Mouse (Mus musculus) hindbrain, embryonic 16.5 days (tissue): ENCODE data around the gene Gabra2. TPM values are rescaled to one million over a fixed set of nuclear protein-coding genes. Genes with fewer than 3 reads are reported as not detected.

Source experiments
- ATAC-seq: fragments of 200-750 bp; cut with Nextera tagmentation; 2 replicates; pipeline ENCODE4 v1.8.0; 2017; ENCODE audit warnings: moderate TSS enrichment, moderate library complexity
- H3K27ac ChIP-seq: fragments of 300-500 bp; sonication (generic); 2 replicates; pipeline ENCODE4 v1.5.1; 2014; ENCODE audit warnings: low read depth, mild to moderate bottlenecking, control low read depth, low read length, moderate library complexity
- H3K27me3 ChIP-seq: fragments of 300-500 bp; sonication (generic); replicated peaks from 2 replicates; pipeline ENCODE4 v1.6.1; 2014; ENCODE audit warnings: low read length; ENCODE audit not compliant: control insufficient read depth, insufficient read depth
- H3K36me3 ChIP-seq: fragments of 300-500 bp; sonication (generic); 2 replicates; pipeline ENCODE4 v1.6.1; 2014; ENCODE audit warnings: mild to moderate bottlenecking, low read length, moderate library complexity, mixed read lengths; ENCODE audit not compliant: control insufficient read depth, insufficient read depth
- H3K4me1 ChIP-seq: fragments of 300-500 bp; sonication (generic); 2 replicates; pipeline ENCODE4 v1.6.1; 2014; ENCODE audit warnings: low read depth, low read length; ENCODE audit not compliant: control insufficient read depth, insufficient read depth
- H3K4me2 ChIP-seq: fragments of 300-500 bp; sonication (generic); 2 replicates; pipeline ENCODE4 v1.6.1; 2014; ENCODE audit warnings: mild to moderate bottlenecking, low read length, control low read depth, moderate library complexity
- H3K4me3 ChIP-seq: fragments of 300-500 bp; sonication (generic); 2 replicates; pipeline ENCODE4 v1.5.1; 2014; ENCODE audit warnings: mild to moderate bottlenecking, low read length, control low read depth, moderate library complexity
- H3K9ac ChIP-seq: fragments of 300-500 bp; sonication (generic); 2 replicates; pipeline ENCODE4 v1.6.1; 2014; ENCODE audit warnings: low read depth, mild to moderate bottlenecking, control low read depth, low read length, moderate library complexity
- H3K9me3 ChIP-seq: fragments of 300-500 bp; sonication (generic); 2 replicates; pipeline ENCODE4 v1.6.1; 2014; ENCODE audit warnings: mild to moderate bottlenecking, low read length, moderate library complexity; ENCODE audit not compliant: control insufficient read depth
- WGBS: fragments of 180-500 bp; shearing (Covaris S2); extraction: QIAGEN DNeasy Blood & Tissue Kit; methylation state at CpG from one replicate; pipeline ENCODE4 v1.1.7; 2014; 5-methylcytosine and 5-hydroxymethylcytosine counted together
- polyA plus RNA-seq: library from polyadenylated mRNA; unstranded; fragments of >200 nt; fragmentation: Nextera tagmentation; extraction: Ambion mirVana; gene quantifications from 2 replicates; pipeline ENCODE4 v1.2.1, GENCODE M21; 2015

Gene Gabra2
- polyA plus RNA-seq, result 52.8 and 62.9 TPM in 2 replicates

DNA sequence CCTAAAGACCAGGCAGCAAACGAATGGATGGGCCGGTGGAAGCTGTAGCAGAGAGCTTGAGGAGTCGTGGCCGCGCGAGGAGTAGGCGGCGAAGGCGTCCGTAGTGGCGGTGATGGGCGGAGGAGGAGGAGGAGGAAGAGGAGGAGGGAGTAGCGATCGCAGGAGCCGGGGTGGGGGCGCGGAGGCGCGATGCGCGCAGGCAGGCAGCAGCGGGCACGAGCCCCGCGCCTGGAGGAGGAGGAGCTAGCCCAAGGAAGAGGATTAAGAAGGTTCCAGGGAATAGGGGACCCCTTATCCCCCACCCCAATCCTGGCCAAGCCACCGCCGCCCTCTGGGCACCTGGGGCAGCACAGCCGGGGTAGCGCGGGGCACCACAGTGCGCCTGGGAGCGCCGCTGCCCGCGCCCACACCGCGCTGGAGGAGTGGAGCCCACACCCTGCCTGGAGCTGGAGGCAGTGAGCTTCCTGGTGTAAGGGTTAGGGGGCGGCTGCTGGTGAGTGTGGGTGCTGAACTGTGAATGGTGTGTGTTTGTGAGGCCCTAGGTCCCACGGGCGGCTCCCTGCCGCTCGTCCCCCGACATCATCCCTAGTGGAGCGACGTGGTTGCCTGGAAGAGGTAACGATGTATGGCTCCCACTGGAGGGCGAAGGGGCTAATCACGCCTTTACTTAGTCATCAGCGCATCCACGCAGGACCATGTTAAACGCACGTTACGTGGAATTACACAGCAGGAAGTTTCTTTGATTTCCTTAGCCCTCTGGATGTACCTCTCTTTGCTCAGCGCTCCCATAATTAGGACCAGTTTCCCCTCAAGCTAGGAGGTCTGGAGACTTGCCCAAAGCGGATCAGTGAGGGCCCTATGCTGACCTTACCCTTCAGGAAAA lies at the start of gene Gabra2:
Gabra2 (minus strand) TSS at position 125 of the 883 bp plus-strand sequence.
- Histone ChIP-seq H3K36me3 (no peaks in the 10 kb centered on the region), H3K9me3 (no peaks in the 10 kb centered on the region), H3K27ac (peak within 1 kb of the TSS; percentile 93), H3K4me3 (peak within 1 kb of the TSS; percentile 78), H3K4me1 (peaks cover 4% of the 10 kb centered on the region; the same call in 1 of the 2 replicates), H3K4me2 (peak within 1 kb of the TSS; percentile 79), H3K9ac (peak within 1 kb of the TSS; percentile 97), H3K27me3 (no peaks in the 10 kb centered on the region)
- peak; percentile 92 for ATAC-seq
- under 1% methylated on average over 54 of the region's 55 CpGs for WGBS

DNA sequence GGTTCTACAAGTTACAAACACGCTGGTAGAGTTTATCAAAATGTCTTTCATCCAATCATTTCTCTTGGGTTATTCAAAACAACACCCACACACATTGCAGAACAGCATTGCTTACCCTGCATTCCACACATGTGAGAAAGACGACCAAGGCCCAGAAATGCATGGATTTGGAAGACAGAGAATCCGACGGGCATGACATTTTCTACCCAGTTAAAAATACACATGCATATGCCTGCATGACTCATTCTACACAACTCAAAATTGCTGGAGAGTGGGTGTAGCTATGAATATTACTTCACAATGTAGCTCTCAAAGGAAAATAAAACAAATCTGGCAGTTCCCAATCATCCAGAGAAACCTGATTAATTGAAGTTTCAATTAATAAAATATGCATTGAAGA lies 41.0 kb upstream of the Gabra2 start:
- no peak for ATAC-seq
- 78% methylated on average over 4 of the region's 4 CpGs for WGBS
- Histone ChIP-seq H3K27ac (no peak overlapping the region), H3K4me1 (no peaks in the 10 kb centered on the region), H3K36me3 (no peaks in the 10 kb centered on the region), H3K9ac (no peak overlapping the region), H3K4me2 (no peak overlapping the region), H3K9me3 (no peaks in the 10 kb centered on the region), H3K4me3 (no peak overlapping the region), H3K27me3 (no peaks in the 10 kb centered on the region)

DNA sequence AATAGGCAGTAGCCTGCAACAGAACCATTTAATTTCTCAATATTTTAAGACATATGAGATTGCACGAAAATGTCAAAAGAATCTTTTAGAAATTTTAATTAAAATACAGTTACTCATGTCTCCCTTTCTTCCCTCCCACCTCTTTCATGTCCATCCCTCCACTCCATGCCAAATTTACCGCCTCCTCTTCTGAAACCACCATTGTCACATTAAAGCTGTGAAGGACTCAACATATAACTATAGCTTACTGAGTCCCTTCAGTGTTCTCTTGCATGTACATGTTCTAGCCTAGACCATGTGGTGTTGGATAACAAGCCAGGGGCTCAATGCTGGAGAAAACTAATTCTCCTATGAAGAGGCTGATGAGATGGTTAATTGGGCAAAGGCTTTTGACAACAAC lies 40.2 kb upstream of the Gabra2 start:
- 89% methylated on average over 2 of the region's 2 CpGs for WGBS
- Histone ChIP-seq H3K9ac (no peak overlapping the region), H3K4me3 (no peak overlapping the region), H3K4me1 (no peaks in the 10 kb centered on the region), H3K9me3 (no peaks in the 10 kb centered on the region), H3K4me2 (no peak overlapping the region), H3K36me3 (no peaks in the 10 kb centered on the region), H3K27me3 (no peaks in the 10 kb centered on the region), H3K27ac (no peak overlapping the region)
- ATAC-seq, result no peak

DNA sequence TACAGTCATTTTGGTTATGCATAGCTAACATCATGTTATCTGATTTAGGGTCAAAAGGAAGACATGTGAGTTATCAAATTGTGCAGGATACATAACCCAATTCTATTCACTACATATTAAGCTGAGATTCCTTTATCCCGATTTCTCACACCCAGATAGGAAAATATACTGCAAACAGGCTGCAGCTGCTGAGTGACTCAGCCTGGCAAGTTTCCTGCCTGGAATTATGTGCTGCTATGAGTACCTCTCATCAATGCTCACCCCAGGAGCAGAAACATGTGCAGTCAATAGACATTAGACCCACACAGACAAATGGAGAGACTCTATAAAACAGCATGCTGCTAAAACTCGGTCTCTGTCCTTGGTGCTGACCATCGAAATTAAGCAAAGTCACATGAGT lies 32.1 kb upstream of the Gabra2 start:
- no peak for ATAC-seq

DNA sequence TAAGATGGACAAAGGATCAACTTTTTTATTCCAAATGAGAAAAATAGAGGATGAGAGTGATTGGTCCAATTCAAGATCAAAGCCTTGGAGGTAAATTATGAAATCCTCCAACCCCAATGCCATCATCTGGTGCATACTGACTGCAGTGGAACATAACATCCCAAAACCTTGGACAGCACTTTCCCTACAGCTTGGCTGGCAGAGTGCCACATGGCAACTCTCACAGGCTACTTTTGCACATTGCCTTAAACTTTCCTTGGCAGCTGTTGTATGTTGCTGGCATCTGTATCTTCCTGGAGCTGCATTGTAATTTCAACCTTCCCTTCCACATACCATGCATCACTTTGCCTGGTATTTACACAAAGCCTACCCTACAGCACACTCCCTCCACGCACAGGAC lies 19.6 kb upstream of the Gabra2 start:
- no peak overlapping the region for H3K9ac ChIP-seq

More for the DNA sequence above, 32.1 kb upstream of the Gabra2 start:
- Histone ChIP-seq H3K4me3 (no peak overlapping the region), H3K4me1 (no peaks in the 10 kb centered on the region), H3K27me3 (no peaks in the 10 kb centered on the region), H3K36me3 (no peaks in the 10 kb centered on the region), H3K9ac (no peak overlapping the region), H3K9me3 (no peaks in the 10 kb centered on the region), H3K4me2 (no peak overlapping the region), H3K27ac (no peak overlapping the region)
- WGBS, result 72% methylated on average over 3 of the region's 3 CpGs

DNA sequence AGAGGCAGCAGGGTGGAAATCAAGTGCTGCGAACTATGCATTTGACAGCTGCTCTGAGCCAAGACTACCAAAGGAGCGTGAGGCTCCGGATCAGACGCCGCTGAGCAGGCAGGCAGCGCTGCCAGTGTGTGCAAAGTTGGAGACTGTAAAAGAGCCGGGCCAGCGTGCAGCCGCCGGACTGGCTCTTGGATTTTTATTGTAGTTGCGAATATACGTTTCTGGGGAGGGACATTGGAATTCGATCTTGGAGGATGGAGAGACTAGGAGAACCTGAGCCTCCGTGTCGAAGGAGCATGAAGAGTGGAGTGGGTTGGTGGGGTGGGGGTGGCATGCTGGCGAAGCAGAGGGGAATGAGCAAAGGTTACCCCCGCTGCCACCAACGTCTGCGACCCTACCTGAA lies 469 bp downstream of the Gabra2 start:
- peak overlapping the region; percentile 97 for H3K9ac ChIP-seq
- H3K9me3 ChIP-seq, result no peaks in the 10 kb centered on the region
- no peaks in the 10 kb centered on the region for H3K36me3 ChIP-seq
- H3K4me3 ChIP-seq, result peak overlapping the region; percentile 78
- peak overlapping the region; percentile 79 for H3K4me2 ChIP-seq
- no peaks in the 10 kb centered on the region for H3K27me3 ChIP-seq
- peaks cover 4% of the 10 kb centered on the region; the same call in 1 of the 2 replicates for H3K4me1 ChIP-seq
- WGBS, result 0% methylated on average over 19 of the region's 19 CpGs
- ATAC-seq, result peak; percentile 68
- peak overlapping the region; percentile 93 for H3K27ac ChIP-seq

More for the DNA sequence above, 19.6 kb upstream of the Gabra2 start:
- H3K36me3 ChIP-seq, result no peaks in the 10 kb centered on the region
- no peak overlapping the region for H3K4me2 ChIP-seq
- H3K27me3 ChIP-seq, result no peaks in the 10 kb centered on the region
- WGBS, result 72% methylated on average over 1 of the region's 1 CpGs
- H3K4me1 ChIP-seq, result no peaks in the 10 kb centered on the region
- H3K4me3 ChIP-seq, result no peak overlapping the region
- no peaks in the 10 kb centered on the region for H3K9me3 ChIP-seq
- no peak overlapping the region for H3K27ac ChIP-seq
- ATAC-seq, result no peak

DNA sequence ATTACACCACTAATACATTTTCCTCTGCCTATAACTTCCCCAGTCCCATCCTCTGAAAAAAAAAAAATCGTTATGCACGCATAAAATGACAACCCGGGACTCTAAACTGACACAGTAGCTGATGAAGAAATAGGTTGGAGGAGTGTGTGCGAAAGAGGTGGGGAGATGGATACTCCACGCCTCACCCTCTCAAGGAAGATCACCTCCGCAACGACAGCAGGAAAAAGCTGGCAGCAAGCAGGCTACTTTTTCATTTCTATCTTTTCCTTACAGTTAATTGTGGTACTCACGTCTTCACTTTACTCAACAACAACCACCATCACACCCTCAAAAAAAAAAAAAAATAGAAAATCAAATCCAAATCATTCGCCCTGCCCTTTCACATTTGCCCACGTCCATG lies 873 bp downstream of the Gabra2 start:
- H3K27ac ChIP-seq, result peak overlapping the region; percentile 93
- H3K36me3 ChIP-seq, result no peaks in the 10 kb centered on the region
- no peaks in the 10 kb centered on the region for H3K27me3 ChIP-seq
- H3K9ac ChIP-seq, result peak overlapping the region; percentile 97
- peaks cover 4% of the 10 kb centered on the region; the same call in 1 of the 2 replicates for H3K4me1 ChIP-seq
- 13% methylated on average over 10 of the region's 10 CpGs for WGBS
- ATAC-seq, result no peak
- H3K9me3 ChIP-seq, result no peaks in the 10 kb centered on the region
- H3K4me2 ChIP-seq, result peak overlapping the region; percentile 79
- H3K4me3 ChIP-seq, result peak overlapping the region; percentile 78

DNA sequence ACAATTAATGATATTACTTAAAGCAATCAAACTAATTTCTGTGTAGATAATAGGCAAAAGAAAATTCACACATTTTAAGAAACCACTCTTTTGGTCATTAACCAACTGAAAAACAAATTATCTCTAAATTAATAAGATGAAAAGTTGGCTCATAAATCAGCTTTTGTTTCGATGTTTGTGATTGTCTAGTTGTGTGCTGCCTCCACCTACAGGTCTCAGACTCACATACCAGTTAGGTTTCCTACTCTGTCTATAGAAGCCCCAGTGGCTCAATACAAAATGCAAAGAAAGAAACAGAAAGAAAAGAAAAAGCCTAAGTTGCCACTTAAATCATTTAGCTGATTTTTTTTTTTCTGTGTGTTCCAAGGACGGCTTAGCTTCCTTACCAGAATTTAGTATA lies 1.8 kb downstream of the Gabra2 start:
- H3K4me1 ChIP-seq, result peaks cover 4% of the 10 kb centered on the region; the same call in 1 of the 2 replicates
- H3K27me3 ChIP-seq, result no peaks in the 10 kb centered on the region
- ATAC-seq, result no peak
- no peak overlapping the region; the same call in 1 of the 2 replicates for H3K4me3 ChIP-seq
- H3K27ac ChIP-seq, result no peak overlapping the region
- 62% methylated on average over 2 of the region's 2 CpGs for WGBS
- H3K36me3 ChIP-seq, result no peaks in the 10 kb centered on the region
- H3K9me3 ChIP-seq, result no peaks in the 10 kb centered on the region
- no peak overlapping the region for H3K9ac ChIP-seq
- peak overlapping the region; percentile 79 for H3K4me2 ChIP-seq

DNA sequence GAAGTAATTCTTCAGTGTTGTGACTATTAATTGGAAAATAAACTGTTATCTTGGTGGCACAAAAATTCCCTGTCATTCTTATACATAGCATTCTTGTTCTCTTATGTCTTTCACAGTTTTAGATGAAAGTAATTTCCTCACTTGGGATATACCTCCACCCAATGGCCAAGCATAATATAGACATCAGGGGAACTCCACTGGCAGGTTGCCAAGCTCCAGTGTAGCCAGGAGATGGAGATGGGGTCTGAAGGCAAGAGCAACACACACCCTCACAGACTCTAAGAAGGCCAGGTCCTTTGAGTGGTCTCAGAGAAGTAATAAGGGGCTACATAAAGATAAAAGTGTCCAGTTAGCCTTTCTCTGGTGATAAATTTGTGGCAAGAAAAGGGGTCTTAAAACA lies 3.2 kb downstream of the Gabra2 start:
- H3K4me1 ChIP-seq, result peaks cover 4% of the 10 kb centered on the region; the same call in 1 of the 2 replicates
- no peaks in the 10 kb centered on the region for H3K27me3 ChIP-seq
- ATAC-seq, result no peak
- no peaks in the 10 kb centered on the region for H3K9me3 ChIP-seq
- H3K4me2 ChIP-seq, result peak overlapping the region; percentile 41
- no peak overlapping the region for H3K9ac ChIP-seq
- H3K4me3 ChIP-seq, result no peak overlapping the region
- no peaks in the 10 kb centered on the region for H3K36me3 ChIP-seq
- H3K27ac ChIP-seq, result no peak overlapping the region
